Mouse (Mus musculus) ES-E14 (cell line): Measurements from ENCODE around the gene S1pr1.

ENCODE experiments used
- CHD2 ChIP-seq: IDR thresholded peaks from 2 replicates; pipeline ENCODE4 v1.6.1; 2014; ENCODE audit warnings: mild to moderate bottlenecking, low read depth, low read length, inconsistent platforms
- HCFC1 ChIP-seq: IDR thresholded peaks from 2 replicates; pipeline ENCODE4 v1.6.1; 2012; ENCODE audit warnings: low read length, inconsistent platforms, borderline replicate concordance; ENCODE audit not compliant: insufficient read depth
- MAFK ChIP-seq: IDR thresholded peaks from 2 replicates; pipeline ENCODE4 v1.6.1; 2014; ENCODE audit warnings: mild to moderate bottlenecking, low read depth, low read length, inconsistent platforms; ENCODE audit not compliant: insufficient read depth
- ZC3H11A ChIP-seq: IDR thresholded peaks from 2 replicates; pipeline ENCODE4 v1.6.1; 2012; ENCODE audit warnings: low read depth, mild to moderate bottlenecking, inconsistent platforms, low read length, borderline replicate concordance
- ZNF384 ChIP-seq: IDR thresholded peaks from 2 replicates; pipeline ENCODE4 v1.6.1; 2012; ENCODE audit warnings: low read depth, low read length, inconsistent platforms

DNA sequence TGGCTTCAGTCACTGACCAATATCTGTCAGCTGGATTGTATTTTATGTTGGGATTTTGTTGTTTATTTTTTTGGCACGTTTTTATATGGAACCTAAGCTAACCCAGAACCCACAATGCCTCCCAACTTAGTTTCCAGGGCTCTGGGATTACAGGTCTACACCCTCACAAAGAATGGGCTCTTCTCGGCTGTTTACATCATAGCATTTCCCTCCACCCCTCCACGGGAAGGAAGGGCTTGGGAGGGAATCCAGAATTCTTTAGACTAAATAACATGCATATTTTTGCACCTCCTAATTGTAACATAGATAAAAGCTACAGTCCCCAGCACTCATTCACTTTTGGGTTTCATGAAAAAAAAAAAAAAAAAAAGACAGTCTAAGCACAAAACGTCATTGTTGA is 22.0 kb downstream of the S1pr1 start:
- no peak for TF ChIP-seq MAFK
- TF ChIP-seq CHD2: no peak
- no peak for TF ChIP-seq ZNF384
- no peak for TF ChIP-seq ZC3H11A
- TF ChIP-seq HCFC1: no peak
